Mouse (Mus musculus) embryonic fibroblast, embryonic 13.5 days (primary cell): Measurements from ENCODE around the gene Cd300ld3.

Source experiments
- CTCF ChIP-seq: IDR thresholded peaks from 2 replicates; pipeline ENCODE4 v1.5.1; 2011; ENCODE audit warnings: mild to moderate bottlenecking, control low read depth, low read length, moderate library complexity, borderline replicate concordance; ENCODE audit not compliant: insufficient read depth
- POLR2A ChIP-seq: IDR thresholded peaks from 2 replicates; pipeline ENCODE4 v1.6.1; 2011; ENCODE audit warnings: low read depth, mild to moderate bottlenecking, control low read depth, low read length, moderate library complexity

- peak; percentile 30; the same call in 1 of the 2 replicates for TF ChIP-seq CTCF
- no peak for TF ChIP-seq POLR2A
Observed at GRCm38 (mm10) chr11:115089853-115090252, 41.6 kb upstream of the Cd300ld3 start.
